Mouse (Mus musculus) 416B (cell line): ENCODE measurements around the gene 1700029I15Rik.
"Not testable (repeated sequence)": the region's sequence is repeated elsewhere in the genome, so short reads cannot be mapped to it uniquely, and the experiment has no call there.

Source experiments
- DNase-seq: peaks from one replicate; pipeline ENCODE4 v3.0.0; 2011; ENCODE audit warnings: low read depth

Gene 1700029I15Rik

DNA sequence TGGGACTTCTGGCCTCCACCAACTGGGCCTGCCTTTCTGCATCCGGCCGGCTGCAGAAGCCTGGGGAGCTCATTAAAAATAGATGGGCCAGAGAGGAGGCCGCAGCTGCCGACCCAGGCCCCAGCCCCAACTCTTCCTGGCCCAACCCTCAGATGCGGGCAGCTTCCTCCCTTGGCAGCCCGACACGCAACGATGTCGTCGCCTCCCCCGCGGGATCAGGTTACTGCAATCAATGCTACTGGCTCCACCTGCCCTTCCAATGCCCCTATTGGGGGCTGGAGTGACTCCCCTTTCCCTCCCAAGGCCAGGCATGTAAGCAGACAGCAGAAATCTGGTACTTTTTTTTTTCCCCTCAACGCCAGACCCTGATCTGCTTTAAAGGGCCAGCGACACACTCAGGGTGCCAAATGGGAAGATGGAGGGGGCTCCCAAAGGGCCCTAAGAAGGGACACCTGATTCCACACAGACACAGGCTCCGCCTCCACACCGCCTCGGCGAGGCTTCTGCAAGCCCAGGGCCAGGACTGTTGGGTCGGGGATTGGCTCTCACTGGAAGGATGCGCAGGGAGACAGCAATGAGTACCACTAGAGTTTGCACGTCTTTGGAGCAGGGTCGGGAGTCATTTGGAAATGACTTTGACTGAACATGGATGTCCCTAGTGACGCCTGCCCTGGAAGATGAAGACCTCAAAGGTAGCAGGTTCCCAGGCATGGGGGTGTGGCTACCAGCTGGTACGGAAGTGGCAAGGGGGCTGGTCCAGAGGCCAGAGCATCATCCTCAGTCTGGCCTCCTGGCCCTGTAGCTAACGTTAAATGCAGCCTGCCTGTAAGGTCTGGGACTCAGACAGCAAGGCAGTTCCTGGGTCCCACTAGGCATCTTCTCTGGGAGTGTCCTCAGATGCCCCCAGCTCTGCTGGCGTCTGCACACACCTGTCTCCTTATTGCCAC lies 10.3 kb downstream of the 1700029I15Rik start:
- DNase-seq = no peak

DNA sequence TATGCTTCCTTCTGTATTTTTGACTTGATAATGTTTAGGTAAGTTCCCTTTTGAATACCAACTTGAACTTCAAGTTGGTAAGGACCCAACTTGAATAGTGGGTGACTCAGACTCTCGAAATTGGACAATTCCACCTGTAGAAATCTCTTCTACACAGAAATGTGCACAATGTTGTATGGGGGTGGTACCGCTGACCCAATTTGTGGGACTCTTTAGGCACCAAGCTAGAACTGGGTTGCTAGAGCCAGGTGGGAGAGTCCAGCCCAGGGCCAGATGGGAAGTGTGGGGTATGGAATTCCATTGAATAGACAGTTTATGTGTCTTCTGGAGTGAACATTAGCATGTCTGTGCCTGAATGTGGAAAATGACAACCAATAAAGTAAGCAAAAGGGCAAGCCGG lies 13.2 kb downstream of the 1700029I15Rik start:
- DNase-seq = no peak

DNA sequence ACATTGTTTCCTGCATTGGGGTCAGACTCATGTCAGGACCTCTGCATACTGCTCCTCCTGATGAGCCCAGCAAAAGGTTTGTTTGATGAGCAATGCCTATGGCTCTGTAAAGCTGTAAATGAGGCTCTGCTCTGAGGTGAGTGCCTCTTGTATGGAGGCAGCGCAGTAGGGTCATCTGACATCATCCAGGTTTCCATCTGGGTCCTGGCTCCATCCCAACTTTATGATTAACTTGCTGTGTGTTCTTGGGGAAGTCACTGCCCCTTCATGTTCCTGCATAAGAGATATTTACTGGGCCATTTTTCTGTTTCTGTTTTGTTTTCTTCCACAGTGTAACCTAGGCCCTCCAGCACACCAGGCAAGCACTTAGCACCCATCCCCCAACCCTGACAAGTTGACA lies 15.1 kb downstream of the 1700029I15Rik start:
- DNase-seq = no peak

DNA sequence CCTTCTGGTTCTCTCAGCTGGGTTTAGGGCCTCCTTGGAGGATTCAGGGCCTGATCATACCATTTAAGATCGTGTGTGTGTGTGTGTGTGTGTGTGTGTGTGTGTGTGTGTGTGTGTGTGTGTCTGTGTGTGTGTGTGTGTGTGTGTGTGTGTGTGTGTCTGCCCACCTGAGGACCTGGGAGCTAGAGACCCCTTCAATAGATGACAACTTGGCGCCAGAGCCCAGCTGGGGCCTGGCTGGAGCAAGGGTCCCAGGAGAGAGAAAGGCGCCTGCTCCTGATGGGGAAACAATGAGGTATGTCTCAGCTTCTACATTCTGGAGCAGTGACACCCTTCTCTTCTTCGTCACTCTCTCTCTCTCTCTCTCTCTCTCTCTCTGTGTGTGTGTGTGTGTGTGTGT lies 17.5 kb downstream of the 1700029I15Rik start:
- DNase-seq = not testable (repeated sequence)

DNA sequence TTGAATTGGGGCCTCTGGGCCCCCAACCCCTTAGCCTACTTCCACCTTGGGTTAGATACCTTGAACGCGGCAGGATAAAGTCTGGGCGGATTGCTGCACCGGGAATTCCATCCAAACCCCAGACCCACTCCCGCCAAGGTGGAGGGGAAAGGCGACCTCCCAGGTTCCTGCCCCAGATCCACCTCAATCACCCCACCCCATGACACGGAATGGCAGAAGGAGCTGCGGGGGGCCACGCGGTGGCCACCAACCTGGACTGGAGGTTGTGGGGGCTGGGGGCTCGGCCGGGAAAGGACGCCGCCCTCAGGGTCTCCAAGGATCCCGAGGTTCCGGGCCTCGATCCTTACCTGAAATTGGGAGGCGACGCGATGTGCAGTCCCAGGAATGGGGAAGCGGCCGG lies 18.3 kb downstream of the 1700029I15Rik start:
- DNase-seq = no peak

DNA sequence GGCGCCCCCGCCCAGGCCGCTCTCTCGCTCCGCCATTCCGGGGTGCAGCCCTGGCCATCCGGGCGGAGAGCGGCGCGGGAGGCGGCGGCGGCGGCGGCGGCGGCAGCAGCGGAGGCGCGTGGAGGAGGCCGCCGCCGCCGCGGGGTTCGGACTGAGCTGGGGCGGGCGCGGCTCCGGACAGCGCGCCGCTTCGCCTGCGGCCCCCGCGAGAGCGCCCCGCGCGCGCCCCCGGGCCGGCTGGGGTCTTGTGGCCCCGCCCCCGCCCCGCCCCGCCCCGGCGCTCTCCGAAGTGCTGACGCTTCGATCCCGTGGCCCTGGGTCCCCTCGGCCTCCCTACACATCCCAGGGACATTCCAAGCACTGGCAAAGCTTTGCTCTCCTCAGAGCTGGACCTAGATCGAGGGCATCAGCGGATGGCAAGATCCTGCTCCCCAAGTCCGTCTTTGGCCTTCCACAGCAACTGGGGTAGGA lies 18.8 kb downstream of the 1700029I15Rik start, which contains the start of gene Mapk8ip1:
Gene Mapk8ip1, minus strand, starts transcription at position 173 of the 471 bp plus-strand sequence.
- no peak for DNase-seq

DNA sequence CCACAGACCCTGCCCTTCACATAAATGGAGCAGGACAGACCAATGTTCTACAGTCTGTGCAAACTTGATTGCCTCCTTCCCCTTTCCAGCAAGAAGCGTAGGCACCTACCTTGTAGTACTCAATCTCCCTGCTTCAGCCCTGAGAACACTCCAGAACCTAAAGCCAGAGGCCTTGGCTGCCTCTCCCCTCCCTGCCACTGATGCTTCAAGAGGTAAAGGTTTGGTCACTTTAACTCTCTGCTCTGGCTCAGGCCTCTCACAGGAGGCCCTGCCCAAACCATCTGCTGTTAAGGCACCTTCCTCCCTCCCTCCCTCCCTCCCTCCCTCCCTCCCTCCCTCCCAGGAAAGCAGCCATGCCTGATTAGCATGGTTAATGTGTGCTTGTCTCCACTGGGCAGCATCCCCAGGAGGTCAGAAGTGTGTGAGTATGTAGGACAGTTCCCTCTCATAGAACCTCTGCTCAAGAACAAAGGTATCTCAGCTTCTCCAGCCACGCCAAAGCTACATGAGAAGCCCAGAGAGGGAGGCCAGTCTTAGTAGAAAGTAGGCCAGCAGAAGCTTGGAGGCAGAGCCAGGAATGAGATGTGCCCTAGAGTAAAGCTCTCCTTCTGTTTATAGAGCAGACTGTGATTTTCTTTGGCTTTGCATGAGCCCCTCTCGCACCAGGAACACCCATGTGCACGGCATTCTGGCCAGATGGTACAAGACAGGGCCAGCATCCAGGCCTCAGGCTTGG lies 20.4 kb downstream of the 1700029I15Rik start:
- no peak for DNase-seq

DNA sequence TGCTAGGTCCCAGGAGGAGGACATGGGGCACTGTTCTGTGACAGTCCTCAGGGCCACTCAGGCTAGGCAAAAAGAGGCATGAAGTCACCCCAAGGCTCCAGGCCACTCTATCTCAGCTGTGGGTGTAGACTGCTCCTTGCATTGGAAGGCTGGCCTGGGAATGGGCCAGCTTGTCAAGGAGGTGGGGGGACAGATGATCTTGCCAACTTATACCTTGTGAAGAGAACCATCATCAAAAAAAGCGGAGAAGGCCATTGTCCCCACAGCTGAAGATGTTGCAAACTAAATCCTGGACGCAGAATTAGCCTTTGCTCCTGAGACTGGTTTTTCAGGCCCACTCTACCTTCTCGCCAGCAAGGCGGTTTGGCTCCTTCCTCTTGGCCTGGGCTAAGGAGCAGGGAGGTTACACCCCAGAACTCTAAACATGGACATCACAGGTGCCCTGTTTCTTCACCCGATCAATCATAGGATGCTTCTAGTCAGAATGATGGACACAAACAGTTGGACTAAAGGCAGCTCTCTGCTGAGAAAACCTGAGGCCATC lies 21.5 kb downstream of the 1700029I15Rik start:
- DNase-seq = no peak

DNA sequence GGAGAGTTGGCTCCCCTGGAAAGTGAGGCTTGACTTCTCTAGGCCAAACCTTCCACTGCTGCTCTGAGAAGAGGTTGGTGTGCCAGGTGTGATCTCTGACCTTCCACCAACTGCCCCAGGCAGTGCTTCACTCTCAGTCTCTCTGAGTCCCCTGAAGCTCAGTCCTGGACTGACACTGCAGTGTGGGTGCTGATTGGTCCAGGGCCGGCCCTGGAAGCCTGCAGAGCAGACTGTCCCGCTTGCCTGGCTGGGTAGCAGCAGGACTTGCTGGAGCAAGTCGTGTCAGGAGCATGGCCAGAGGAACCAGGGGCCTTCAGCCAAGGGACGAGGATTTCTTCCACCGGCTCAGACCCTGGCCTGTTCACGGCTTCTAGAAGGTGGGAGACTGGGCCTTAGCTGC lies 22.4 kb downstream of the 1700029I15Rik start:
- no peak for DNase-seq

DNA sequence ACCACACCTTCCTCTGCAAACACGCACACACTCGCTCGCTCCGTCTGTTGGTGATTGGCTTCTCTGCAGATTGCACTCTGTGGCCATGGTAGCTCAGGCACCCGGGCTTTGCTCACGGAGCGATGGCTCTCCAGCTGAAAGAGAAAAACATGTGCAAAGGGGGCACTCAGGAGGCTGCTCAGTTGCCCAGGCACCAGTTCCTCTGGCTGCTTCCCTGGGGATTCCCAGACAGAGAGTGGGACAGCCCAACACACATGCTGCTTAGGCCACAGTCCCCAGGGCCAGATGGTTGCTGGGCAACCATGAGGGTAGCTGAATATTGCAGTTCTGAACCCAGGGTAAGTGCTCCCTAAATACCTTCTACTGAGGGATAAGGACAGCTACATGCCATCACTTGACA lies 23.3 kb downstream of the 1700029I15Rik start:
- no peak for DNase-seq

DNA sequence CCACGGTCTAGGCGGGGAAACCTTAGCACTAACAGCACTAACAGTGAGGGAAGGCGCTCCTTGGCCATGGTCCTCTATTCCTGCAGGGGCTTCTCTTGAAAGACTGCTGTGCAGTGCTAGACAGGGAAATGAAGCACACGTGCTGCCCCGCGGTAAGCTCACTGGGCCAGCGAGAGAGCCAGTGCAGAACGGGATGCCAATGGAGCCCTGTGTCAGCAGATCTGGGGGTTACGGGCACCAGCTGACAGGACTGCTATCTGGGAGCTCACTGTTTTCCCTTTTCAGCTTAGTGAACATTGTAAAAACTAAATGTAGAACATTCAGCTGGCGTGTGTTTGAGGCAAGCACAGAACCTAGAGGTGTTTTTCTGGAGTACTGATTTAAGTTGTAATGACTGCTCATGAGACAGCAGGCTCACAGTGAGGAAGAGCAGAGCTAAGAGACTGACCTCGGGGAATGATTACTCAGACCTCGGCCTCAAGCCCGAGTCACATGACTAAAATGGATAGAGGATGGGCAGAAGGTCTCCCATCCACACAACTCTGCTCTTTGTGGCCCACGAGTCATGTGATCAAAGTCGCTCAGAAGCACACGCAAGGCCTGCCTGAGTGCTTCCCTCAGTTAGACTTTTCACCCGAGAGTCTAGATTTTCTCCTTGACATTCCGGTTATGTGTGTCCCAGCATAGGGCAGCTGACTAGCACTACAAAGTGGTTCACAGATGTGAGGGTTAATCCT lies 26.1 kb downstream of the 1700029I15Rik start:
- DNase-seq = no peak

DNA sequence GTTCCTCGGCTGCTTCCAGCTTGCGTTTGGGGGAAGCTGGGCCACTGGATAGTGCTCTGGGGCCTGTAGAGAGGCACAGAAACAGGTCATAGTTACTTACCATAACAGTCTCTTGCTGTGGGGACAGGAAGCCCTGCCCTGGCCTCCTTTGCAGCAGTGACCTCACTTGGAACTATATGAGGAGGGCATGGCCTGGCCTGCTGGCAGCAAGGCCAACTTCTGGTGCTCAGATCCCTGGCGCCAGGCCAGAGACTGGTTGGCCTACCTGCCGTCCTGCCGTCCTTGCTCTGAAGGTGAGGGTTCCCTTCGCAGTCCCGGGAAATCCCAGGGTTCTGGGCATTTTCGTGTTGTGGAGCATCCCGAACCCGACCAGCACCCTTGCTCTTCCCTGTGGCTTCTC lies 29.4 kb downstream of the 1700029I15Rik start:
- DNase-seq = no peak

DNA sequence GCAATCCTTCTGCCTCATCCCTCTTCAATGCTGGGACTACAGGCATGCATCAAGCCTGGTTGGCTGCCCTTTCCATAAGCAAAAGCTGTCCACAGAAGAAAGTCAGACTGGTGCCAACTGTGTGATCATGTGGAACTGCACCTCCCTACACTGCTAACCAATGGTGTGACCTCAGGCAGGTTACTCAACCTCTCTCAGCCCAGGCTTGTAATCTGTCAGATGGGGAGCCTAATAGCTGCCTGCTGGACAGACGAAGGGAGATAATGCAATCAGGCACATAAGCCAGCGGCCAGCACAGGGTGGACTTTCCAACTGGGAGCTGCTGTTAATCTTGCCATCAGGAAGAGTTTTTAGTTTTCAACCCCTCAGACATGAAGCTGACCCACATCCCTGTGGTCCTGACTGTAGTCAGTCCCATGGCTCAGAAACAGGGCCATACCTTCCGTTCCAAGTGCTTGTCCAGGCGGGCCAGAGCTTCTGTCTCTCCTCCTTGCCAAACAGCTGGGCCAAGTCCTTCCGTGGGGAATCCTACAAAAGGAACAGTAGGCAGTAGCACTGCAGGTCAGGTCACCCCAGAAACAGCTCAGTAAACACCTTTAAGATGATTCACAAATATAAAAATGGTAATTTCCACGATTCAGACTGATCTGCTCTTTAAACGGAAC lies 39.5 kb downstream of the 1700029I15Rik start:
- no peak for DNase-seq

DNA sequence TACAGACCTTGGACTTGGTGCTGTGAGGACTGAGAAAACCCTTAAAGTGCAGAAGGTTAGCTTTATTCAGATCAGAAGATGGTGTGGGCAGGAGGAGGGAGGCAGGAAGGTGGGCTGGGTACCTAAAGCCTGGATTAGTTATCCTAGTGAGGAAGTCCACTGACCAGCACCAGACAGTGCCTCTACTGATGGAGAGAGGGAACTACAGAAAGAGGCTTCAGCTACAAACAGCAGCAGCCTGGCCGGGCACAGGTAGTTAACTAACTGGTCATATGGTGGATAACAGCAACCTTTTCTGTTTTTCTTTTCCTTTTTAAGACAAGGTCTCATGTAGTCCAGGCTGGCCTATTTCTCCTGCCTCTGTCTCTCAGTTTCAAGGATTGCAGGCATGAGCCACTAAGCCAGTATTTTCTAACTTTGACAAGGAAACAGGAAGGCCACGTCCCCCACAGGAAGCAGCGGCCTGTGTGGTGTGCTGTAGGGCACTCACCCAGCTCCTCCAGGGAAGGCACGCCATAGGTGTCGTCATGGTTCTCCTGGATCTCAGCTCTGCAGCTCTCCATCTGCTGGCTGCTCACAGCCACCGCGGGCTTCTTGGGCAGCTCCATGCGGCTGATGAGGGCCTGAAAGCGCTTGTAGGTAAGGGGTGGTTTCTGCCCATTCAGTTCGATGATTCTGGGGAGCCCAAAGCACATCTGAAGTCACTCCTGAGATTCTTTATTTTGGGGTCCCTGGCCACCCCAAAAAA lies 40.2 kb downstream of the 1700029I15Rik start:
- DNase-seq = peak; percentile 89

DNA sequence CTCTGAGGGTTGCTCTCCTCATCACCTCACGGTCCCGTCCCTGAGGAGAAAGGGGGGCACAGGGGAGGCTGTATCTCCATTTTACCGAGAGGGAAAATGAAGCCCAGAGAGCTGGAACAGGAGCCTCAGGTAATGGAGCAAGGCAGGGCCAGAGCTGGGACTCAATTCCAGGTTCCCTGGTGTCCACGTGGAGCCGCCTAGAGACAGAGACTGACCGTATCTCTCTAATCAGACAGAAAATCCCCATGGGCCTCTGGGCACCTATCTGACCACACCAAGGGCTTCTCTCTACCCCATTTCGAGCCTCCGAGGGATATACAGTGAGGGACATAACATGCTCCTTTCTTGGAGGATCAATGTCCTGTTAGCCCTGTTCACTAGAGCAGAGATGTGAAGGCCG lies 40.8 kb downstream of the 1700029I15Rik start:
- DNase-seq = no peak

DNA sequence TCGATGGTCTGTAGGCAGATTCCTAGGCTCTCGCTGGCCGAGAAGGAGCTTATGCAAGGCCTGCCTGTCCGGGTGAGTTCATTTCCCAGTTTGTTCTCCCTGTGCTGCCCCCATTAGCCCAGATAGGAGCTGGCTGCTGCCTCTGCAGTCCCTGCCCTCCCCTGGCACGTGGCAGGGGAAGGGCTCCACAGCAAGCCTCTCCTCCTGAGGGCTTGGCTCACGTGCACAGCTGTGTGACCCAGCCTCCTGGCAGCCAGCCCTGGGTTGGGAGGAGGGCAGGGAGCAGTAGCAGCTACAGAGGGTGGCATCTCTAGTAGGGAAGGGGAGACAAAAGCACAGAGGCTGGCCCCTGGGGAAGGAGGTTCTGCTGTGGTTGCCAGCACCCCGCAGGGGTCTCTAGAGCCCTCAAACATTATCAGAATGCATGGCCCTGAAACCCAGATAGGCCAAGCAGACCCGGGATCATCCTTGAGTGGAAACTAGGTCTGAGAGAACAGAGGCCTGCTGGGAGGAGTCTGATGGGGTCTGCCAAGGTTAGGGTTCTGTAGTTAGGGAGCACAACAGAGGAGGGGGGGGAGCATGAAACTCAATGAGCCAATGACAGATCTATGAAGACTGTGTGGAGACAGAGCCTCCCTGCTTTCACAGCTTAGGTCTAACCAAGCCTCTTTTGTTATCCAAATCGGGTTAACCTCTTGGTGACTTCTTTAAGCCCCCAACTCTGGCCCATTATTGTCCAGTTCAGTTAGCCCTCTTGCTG lies 41.5 kb downstream of the 1700029I15Rik start:
- peak; percentile 30 for DNase-seq

DNA sequence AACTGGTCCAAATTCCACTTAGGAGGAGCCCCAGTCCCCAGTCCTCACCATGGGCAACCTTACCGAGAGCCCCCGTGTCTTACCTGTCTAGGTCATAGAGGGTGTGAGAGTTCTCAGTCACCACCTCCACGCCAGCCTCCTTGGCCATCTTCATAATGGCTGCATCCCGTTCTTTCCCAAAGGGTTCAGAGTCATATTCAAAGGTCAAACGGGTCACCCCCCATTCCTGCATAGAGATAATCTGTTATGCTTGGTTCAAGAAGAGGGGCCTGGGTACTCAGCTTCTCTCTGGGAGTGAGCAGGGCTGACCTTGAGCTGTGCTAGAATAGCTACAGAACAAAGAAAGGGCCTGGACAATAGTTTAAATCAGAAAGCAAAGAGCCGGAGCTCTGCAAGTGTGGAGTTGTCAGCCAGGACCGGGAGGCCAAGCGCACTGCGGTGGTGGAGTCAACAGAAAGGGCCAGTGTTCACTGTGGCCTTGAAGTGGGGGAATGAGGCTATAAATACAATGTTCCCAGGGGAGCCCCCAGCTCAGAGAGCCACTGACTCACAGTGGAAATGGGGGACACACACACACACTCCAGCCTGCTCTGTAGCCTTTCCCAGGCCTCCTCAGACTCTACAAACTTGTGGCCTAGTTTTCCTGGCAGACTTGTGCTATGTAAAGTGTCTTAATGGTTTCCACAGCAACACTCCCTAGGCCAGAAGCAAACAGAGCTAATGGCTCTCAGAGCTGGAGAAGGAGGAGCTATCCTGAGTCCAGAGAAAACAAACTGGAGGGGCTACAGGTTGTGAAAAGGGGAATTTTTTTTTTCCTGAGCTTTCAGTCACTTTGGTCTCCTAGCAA lies 42.3 kb downstream of the 1700029I15Rik start:
- no peak for DNase-seq

DNA sequence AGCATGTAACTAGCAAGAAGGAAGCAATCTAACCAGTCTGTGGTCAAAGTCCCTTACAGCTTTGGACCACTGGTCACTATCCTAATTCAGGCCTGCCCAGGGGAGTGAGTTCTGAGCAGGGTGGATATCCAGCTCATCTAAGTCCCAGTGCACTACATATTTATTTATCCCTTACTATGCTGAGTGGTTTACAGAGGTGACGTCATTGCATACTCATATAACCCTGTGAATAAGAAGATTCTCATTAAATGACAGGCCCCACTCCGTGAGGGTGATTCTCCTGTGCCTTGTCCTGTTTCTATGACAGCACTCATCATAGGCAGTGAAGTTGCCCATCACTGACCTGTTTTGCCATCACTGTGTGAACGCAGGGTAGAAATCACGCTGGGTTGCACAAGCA lies 43.0 kb downstream of the 1700029I15Rik start:
- DNase-seq = no peak

DNA sequence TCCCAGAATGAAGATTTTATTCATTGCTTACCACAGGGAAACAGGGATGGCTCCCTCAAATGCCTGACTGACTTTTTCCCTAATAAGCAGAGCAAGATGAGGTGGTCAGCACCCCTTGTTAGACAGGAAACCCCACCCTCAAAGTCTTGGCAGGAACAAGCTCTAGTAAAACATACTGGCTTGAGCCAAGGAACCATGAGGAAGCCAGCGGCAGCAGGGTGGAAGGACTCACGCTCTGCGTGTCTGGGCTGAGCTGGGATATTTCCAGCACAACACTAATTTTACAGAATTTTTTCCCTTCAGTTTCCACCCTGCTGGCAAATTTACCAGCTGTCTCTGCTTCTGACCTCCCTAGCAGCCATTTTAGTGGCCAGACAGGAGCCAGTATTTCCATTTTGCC lies 44.1 kb downstream of the 1700029I15Rik start:
- no peak for DNase-seq
